Mouse (Mus musculus) forelimb bud, embryonic 11.5 days (tissue): ENCODE measurements around the gene Msh3.
"Not testable (repeated sequence)": the region's sequence is repeated elsewhere in the genome, so short reads cannot be mapped to it uniquely, and the experiment has no call there.

Experiments used
- DNase-seq: peaks from one replicate; pipeline ENCODE4 v3.0.0-alpha.2; 2012; ENCODE audit warnings: low read depth, low spot score

Gene Msh3

GRCm38 (mm10) chr13:92253850-92254249, 101.0 kb downstream of the Msh3 start:
- DNase-seq, result no peak

GRCm38 (mm10) chr13:92252331-92252730, 102.5 kb downstream of the Msh3 start:
- no peak for DNase-seq

- DNase-seq, result no peak
Measured at GRCm38 (mm10) chr13:92247576-92247975, 107.2 kb downstream of the Msh3 start.

GRCm38 (mm10) chr13:92246966-92247365, 107.8 kb downstream of the Msh3 start:
- no peak for DNase-seq

- no peak for DNase-seq
Measured at GRCm38 (mm10) chr13:92244731-92245130, 110.1 kb downstream of the Msh3 start.

- DNase-seq, result no peak
Measured at GRCm38 (mm10) chr13:92241426-92241825, 113.4 kb downstream of the Msh3 start.

GRCm38 (mm10) chr13:92237887-92238286, 116.9 kb downstream of the Msh3 start:
- no peak for DNase-seq

- no peak for DNase-seq
Measured at GRCm38 (mm10) chr13:92237016-92237415, 117.8 kb downstream of the Msh3 start.

- DNase-seq, result no peak
Measured at GRCm38 (mm10) chr13:92232076-92232938, 122.5 kb downstream of the Msh3 start.

GRCm38 (mm10) chr13:92228037-92228436, 126.8 kb downstream of the Msh3 start:
- DNase-seq, result no peak

- no peak for DNase-seq
Measured at GRCm38 (mm10) chr13:92223567-92223966, 131.2 kb downstream of the Msh3 start.

GRCm38 (mm10) chr13:92222763-92223162, 132.0 kb downstream of the Msh3 start:
- DNase-seq, result no peak

GRCm38 (mm10) chr13:92219774-92220173, 135.0 kb downstream of the Msh3 start:
- DNase-seq, result no peak

- no peak for DNase-seq
Measured at GRCm38 (mm10) chr13:92217216-92217615, 137.6 kb downstream of the Msh3 start.

- DNase-seq, result no peak
Measured at GRCm38 (mm10) chr13:92196860-92197259, 157.9 kb downstream of the Msh3 start.

- DNase-seq, result not testable (repeated sequence)
Measured at GRCm38 (mm10) chr13:92193806-92194205, 161.0 kb downstream of the Msh3 start.

- DNase-seq, result not testable (repeated sequence)
Measured at GRCm38 (mm10) chr13:92172686-92173085, 182.1 kb downstream of the Msh3 start.
